Mouse (Mus musculus) gastrocnemius, postnatal 36 days (tissue): ENCODE measurements around the gene Ceacam16. TPM values are rescaled to one million over a fixed set of nuclear protein-coding genes. Genes with fewer than 3 reads are reported as not detected.

Source experiments
- DNase-seq, 2 experiments: peaks; one replicate each; pipeline ENCODE4 v3.0.0; 2022
- intact Hi-C: fragments of 180-260 bp; cut with DNase I; formaldehyde crosslinking; loops from one replicate; pipeline ENCODE4 v1.15.1; 2025
- long read RNA-seq, 2 experiments: library from polyadenylated mRNA; stranded (forward); transcript quantifications; one replicate each; pipeline ENCODE4 v2.0.0; 2021
- total RNA-seq, 2 experiments: library from RNA; stranded (reverse); gene quantifications; 2 replicates each; pipeline ENCODE4 v1.2.3; 2021

Gene Ceacam16
- not detected for total RNA-seq
- long read RNA-seq, experiment 1: 0 reads
- long read RNA-seq, experiment 2: 0 reads

DNA sequence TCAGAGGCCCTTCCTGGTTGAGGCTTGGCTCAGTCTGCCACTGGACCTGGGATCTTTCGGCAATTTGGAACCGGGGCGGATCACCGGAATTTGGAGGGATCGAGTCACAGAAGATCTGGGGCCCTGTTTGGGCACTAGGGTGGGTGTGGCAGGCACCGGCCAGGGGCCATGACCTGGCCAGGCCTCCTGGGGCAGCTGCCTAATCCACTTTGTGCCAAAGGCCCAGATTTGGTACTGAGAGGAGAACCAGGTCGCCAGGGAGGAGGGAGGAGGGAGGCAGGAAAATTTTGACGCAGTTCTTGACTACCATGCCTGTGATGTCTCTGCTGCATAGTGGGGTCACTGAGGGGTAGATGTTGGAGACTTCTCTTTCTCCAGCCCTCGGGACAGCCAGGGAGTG is at the start of gene Ceacam16:
TSS of gene Ceacam16 (minus strand) at position 101 of the 400 bp plus-strand sequence.
- intact Hi-C loops: no loop called here
- DNase-seq: no peak

DNA sequence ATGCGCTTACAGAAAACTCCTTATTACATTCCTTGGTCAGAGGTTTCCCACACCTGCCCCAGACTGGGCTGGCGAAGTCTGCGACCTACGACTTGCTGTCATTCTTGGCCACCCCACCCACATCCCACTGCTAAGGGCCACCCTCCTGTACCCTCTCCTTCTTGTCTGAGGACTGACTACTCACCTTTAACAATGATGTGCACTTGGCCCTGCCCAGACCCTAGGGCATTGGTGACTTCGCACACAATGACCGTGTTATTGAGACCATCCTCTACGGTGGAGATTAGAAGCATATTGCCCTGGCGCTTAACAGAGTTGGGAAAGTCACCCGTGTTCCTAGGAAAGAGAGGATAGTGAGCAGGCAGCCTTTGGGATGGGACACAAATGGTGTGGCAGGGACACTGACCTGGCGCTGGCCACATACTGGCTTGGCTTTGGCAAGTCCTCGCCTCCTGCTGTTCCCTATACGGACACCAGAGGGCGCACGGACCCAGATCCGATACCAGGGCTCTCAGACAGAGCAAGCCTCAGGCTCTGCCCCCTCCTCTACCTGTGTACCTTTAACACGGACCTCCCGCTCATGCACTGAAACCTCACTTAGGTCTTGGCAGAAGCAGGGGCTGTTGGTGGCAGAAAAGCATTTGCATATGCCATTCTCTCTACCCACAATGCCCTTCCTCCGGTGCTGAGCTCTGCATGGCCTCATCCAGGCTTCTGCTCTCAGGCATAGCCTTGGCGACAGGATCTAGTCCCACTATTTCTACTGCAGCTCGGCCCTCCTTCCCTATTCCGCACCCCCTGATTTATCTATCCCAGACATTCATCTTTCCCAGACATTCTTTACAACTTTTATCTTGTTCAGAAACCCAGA is 49.6 kb upstream of the Ceacam16 start:
- intact Hi-C loops: loop anchor here (1.0 kb wide), 1 partner anchor 46 kb away; no protein-coding TSS in a partner anchor

DNA sequence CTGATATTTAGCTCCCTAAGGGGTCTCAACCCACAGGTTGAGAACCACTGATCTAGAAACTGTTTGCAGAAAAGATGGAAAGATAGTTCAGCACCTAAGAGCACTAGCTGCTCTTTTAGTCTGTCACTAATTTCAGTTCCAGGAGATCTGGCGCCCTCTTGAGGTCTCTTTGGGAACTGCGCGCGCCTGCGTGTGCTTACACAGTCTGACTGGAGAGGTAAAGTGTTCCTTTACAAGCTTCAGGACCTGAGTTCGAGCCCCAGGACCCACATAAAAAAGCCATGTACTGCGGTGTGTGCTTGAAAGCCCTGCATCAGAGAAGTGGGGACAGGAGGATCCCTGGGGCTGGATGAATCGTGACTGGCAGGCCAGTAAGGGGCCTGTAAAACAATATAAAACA is 28.8 kb upstream of the Ceacam16 start:
- intact Hi-C loops: no loop called here
- DNase-seq: peak in 1 of 2 experiments; percentile 27

More for the DNA sequence above, 49.6 kb upstream of the Ceacam16 start:
- peak; percentile 73 to 78 for DNase-seq

DNA sequence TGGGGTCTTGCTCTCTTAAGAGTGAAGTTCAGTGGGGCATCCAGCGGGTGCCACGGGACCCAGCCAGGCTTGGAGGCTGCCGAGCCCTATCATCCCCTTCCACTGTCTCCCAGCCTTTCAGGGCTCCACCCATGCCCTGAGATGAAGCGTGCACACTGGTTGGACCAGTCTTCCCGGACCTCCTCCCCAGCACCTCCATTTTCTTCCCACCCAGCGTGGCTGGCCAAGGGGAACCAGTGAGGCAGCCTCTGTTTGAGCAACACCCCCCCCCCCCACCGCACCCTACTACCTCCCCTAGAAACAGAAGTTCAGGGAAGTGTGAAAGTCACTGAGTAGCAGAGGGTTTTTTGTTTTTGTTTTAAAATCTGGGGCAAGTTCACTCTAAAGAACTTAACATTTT is 26.8 kb upstream of the Ceacam16 start, which contains the start of gene Ceacam19:
TSS of gene Ceacam19 (minus strand) at position 117 of the 400 bp plus-strand sequence.
- intact Hi-C loops: no loop called here
- no peak for DNase-seq

DNA sequence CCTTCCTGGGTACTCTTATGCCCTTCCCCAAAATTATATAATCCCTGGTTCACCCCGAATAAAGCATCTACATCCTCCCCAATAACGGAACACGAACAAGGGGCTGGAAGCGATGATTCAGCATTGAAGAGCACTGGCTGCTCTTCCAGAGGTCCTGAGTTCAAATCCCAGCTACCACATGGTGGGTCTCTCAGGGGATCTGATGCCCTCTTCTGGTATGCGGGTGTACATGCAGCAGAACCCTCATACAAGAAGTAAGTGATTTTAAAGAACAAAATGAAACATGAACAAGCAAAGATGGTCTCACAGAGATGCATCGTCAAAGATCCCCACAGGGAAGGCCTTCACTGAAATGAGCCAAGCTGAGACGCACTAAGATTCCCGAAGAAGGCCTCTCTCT is 19.7 kb upstream of the Ceacam16 start:
- intact Hi-C loops: no loop called here
- DNase-seq: no peak

DNA sequence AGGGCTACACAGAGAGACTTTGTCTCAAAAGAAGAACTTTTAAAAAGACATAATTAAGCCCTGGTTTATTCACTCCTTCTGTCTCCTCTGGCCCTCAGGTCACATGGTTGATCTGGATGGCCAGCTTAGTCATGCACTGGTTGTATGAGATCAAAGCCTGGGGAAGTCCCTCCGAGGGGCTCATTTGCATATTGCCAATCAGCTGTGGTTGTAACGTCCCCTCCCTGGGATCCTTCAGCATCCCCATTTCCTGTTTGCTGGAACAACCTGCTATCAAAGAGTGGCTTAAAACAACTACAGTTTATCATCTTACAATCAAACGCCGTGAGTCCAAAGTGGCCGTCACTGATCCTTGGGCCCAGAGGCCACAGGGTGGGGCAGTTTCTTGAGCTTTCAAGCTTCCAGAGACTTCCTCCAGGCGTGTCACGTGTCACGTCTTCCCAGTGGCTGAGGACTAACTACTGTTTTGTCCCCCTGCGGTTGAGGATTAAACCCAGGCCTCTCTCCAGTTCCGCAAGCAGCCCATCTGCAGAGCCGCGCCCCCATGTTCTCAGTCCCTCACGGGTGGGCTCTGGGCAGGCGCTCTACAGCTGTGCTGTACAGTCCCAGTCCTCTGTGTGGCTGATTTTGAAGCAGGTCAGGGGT is 15.8 kb upstream of the Ceacam16 start:
- intact Hi-C loops: loop anchor here (10.0 kb wide), 1 partner anchor 78 kb away; the partner anchor contains the start of gene Igsf23
- no peak for DNase-seq

DNA sequence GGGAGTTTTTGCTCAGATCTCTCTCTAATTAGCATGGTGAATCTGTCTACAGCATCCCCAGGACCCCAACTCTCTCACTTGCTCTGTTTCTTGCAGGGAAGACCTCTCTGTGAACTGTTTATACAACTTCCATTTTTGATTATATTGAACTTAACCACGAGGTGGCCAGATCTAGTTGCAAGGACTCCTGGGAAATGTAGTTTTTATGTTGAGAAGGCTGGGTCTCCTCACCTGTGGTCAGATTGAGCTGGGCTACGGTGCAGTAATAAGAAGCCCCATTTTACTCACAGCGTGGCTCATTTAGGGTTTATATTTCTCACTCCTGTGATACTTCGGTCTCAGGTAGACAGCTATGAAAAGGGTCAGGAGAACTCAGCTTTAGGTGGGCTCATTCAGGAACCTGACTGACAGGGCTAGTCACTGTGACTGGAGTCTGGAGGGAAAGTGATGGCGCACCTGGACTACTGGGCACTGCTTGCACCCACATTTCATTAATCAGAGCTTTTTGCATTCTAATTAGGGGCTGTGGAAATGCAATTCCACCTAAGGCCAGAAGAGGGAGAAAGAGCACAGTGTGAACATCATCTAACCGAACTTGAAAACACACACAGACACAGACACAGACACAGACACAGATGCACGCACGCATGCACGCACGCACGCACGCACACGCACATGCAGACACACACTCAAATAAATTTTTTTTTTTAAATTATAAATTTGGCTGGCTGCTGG is 15.0 kb upstream of the Ceacam16 start:
- intact Hi-C loops: loop anchor here (10.0 kb wide), 1 partner anchor 79 kb away; the partner anchor contains the start of gene Igsf23
- DNase-seq: peak in 1 of 2 experiments; percentile 23

DNA sequence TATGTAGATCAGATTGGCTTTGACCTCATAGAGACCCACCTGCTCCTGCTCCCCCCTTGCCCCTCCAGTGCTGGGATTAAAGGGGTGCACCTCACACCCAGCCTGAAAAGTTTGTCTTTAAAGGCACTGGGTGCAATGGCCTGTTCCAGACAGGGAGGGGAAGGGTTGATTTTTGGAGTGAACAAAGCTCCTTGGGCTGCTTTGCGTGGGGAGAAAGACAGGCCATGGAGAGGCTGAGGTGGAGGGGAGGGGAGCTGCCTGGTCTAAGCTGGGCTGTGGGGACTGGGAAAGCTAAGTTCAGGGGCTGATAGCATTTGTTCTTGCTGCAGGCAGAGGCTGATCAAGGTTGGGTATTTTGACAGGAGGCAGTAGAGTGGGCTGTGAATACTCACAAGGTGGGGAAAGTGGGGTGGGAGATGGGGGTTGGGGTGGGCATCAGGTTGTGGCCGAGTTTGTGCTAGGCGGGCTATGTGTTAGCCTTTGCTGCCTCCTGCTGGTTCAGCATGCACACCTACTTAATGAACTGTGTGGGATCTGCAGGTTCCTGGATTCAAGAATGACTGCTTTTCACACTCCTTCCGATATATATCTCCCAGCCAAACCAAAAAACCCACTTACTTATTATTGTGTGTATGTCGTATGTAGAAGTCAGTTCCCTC is 11.0 kb upstream of the Ceacam16 start:
- DNase-seq: no peak
- intact Hi-C loops: loop anchor here (10.0 kb wide), 1 partner anchor 83 kb away; the partner anchor contains the start of gene Igsf23

DNA sequence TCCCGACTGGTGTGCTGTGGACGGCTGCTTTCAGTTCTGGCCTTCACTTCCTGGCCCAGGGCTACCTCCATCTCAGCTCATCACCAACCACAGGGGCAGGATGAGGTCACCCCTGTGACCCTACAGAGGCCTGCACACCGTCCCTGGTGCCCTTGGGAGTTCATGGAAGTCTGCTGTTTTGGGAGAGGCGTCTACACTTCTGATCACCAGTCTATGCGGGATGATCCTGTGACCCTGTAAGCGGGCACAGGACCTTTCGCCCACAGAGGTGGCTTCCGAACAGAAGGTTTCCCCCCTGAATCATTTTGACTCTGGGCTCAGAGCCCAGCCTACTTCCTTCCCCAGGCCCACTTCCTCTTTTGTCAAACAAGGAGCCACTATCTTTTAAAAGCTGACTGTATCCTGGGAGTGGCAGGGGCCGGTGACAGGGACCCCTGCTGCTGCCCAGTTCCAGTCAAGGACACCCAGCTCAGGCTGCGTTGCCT is 10.1 kb upstream of the Ceacam16 start:
- intact Hi-C loops: loop anchor here (10.0 kb wide), 1 partner anchor 84 kb away; the partner anchor contains the start of gene Igsf23
- no peak for DNase-seq

DNA sequence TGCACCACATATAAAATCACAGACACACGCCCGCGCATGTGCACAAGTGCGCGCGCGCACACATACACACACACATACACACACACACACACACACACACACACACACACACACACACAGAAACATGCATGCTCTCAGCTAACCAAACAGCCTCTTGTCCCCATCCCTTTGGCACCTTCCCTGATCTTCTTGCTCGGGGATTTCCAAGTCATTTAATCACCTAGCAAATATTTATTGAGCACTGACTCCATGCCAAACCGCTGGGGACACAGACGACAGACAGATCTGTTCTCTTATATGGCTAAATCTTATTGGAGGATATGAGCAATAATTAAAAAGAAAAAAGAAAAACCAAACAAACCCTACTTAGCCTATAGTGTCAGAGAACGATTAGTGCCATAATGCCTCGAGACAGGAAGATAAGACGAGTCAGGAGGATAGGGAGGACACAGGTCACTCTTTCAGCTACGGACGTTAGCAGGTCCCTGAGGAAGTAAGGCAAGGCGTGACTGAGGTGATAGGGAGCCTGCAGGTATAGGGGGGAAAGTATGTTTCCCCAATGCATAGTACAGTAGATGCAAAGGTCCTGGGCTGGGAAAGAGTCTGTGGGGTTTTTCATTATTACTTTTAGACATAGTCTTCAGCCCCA is 6.8 kb upstream of the Ceacam16 start:
- intact Hi-C loops: no loop called here
- no peak for DNase-seq

DNA sequence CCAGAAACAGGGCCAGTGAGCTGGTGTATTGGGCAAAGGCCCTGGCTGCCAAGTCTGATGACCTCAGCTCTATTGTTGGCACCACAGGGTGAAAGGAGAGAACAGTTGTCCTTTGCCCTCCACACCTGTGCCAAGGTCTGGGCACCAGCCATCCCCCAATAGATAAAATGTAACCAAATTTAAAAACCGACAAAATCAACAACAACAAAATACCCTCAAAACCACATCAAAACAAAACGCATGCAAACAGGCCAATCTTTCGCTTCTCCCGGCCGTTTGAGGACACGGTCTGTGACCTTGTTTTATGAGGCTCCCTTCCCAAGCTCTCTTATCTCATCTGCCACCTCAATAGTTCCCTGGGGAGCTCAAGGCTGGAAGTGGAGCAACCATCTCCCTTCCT is 5.4 kb upstream of the Ceacam16 start:
- no peak for DNase-seq
- intact Hi-C loops: no loop called here

DNA sequence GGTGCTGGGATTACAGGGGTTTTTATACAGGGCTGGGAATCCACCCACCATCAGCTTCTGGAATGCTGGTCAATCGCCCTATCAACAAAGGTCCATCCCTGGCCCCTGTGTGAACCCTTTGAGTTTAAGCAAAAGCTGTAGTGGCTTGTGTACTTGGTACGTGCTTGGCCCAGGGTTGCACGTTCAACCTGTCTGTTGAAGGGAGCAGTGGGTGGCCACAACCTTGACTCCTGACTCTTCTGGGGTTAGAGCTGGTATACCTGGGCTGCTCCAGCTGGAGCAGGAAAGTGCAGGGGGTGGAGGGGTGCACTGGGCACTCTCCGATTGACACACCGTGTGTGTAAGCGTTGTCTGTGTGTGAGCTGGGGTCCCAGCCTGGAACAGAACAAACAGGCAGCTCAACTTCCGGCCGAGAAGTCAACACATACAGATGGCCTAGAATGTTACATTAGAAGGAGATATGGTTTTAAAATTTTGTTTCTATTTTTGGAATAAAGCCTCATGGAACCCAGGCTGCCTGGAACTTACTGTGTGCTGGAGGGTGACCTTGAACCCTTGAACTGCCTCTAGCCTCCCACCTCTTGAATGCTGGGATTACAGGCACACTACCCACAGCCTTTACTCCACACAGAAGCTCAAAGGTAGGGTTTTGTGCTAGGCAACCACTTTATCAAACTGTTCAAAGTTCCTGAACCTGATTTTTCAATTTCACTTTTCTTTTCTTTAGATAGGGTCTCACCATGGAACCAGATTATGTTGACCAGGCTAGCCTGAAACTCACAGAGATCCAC is 4.3 kb upstream of the Ceacam16 start:
- DNase-seq: no peak
- intact Hi-C loops: no loop called here

DNA sequence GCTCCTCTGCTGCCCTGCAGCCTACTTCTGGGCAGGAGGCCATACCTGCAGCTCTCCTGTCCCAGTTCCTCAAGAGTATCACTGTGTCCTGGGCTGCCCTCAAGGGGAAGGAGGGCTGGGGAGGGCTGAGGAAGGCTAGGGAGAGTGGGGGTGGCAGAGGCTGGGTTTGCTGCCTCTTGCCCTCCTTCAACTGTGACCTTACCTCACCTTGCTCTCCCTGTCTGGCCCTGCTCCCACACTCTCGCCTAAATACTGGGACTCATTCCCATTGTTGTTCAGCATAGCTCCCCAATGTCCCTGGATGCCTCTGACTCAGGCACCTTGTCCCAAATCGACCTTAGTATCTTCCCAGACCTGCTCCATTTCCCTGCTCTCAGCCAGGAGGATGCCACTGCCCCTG is 3.1 kb upstream of the Ceacam16 start:
- no peak for DNase-seq
- intact Hi-C loops: no loop called here

DNA sequence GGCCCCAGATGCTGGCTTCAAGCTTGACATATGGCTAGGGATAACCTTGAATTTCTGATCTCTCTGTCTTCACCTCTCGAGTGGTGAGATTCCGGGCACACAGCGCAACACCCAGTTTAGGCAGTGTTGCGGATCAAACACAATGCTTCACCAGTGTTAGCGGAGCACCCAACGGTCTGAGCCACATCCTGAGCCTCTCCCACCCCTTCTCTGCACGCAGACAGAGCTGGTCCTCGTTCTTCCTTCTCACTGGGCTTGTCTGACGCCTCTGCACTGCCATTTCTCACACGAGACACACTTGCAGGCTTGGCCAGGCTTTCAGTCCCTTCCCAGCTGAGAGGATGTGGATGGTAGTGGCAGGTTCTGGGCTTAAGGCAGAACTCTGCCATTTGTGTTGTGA is 1.4 kb downstream of the Ceacam16 start:
- DNase-seq: no peak

DNA sequence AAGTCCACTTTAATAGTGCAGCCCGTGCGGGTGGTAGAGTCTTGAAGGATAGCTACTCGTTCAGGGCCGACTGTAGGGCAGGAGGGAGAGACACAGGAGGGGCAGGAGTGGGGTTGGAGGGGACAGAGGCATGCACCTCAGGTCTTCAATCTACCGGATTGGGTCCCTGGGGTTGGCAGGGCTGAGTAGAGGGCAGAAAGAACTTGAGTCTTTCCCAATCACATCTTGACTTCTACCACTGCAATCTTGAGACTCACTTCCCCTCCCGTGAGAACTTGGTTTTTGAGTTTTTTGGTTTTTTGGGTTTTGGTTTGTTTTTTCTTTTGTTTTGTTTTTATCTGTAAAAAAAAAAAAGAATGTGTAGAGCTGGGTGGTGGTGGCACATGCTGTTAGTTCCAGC is 4.8 kb downstream of the Ceacam16 start:
- no peak for DNase-seq
- intact Hi-C loops: no loop called here

More for the DNA sequence above, 1.4 kb downstream of the Ceacam16 start:
- intact Hi-C loops: no loop called here

DNA sequence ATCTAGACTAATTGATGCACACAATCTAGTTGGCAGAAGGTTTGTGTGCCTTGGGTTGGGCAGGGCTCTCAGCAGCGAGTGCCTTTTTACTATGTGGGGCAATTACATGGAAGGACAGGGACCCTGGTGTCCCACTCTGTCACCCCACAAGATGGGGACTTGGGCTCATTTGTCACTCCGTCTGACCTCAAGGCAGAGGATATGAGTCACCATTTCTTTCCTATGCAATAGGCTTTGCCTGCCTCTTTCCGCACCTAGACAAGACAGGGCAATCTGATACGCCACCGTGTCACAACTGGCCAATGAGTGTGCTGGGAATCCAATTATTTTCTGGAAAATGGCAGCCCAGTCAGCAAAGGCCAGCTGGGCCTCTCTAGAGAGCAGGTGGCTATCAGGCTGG is 5.4 kb downstream of the Ceacam16 start:
- DNase-seq: no peak
- intact Hi-C loops: no loop called here

DNA sequence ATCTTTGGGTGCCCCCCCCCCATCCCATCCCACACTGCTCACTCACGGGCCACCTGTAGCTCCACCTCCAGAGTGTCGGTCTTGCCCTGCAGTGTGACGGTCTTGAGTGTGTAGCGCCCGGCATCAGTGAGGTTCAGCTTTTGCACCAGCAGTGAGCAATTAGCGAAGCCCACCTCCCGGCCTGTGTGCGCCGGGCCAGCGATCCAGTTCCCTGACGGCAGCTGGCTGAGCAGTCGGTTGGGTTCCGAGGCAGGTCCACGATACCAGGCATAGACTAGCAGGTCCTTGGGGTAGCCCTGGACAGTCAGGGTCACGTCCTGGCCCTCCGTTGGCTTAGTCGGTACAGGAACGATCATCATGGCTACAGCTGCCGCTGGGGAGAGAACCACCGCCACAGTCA is 7.6 kb downstream of the Ceacam16 start:
- no peak for DNase-seq
- intact Hi-C loops: no loop called here

DNA sequence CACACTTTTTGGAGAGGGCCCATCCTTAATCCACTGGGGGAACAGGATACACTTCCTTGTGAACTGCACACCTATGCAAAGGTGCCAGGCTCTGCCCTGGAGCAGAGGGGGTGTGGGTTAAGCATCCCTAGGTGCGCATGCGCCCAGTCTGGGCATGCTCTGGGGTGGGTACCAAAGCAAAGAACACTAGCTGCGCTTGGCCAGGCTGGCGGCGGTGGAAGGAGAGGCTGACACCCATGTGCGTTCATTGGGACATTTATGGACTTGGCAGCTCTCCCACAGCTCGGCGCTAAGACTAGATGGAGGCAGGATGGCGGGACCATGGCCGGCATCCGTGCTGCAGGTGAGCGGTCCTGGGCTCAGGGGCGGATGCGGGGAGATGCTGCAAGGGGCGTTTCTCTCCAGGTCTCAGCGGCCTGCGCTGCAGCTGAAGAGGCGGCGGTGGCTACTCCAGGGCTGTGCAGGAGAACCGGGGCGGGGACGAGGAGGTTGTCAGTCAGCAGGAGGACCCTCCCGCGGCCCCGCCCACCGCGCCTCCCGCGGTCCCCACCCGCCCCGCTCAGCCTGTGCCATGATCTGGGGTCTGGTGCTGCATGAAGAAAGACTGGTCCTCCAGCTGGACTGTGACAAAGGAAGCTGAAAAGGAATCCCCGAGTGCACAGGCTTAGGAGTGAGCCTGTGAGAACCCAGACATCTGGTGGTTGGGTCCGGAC is 9.1 kb downstream of the Ceacam16 start, which contains the start of gene Gm19345:
TSS of gene Gm19345 (plus strand) at position 146 of the 713 bp plus-strand sequence.
- no peak for DNase-seq
- intact Hi-C loops: no loop called here
